Mouse (Mus musculus): ENCODE measurements around the gene March4. TPM values are rescaled to one million over a fixed set of nuclear protein-coding genes. Genes with fewer than 3 reads are reported as not detected.

The March4 gene
- 2.8 and 3.6 TPM in 2 replicates for polyA plus RNA-seq (2014; fragmentation: Nextera tagmentation; extraction: Ambion mirVana)

- H3K36me3 ChIP-seq (ENCODE audit: control insufficient read depth, insufficient read depth, low read length): no peaks in the 10 kb centered on the region
- peak within 1 kb of the TSS; percentile 70 for H3K9ac ChIP-seq (ENCODE audit: low read length)
These were observed at the start of gene March4 for GRCm38 (mm10) chr1:72536611-72537351. TSS of gene March4 (minus strand) at chr1:72536930.

GRCm38 (mm10) chr1:72585971-72586875 lies 49.5 kb upstream of the March4 start:
- H3K9me3 ChIP-seq (replicated peaks; ENCODE audit: control insufficient read depth, low read length): no peaks in the 10 kb centered on the region
- no peak for DNase-seq (ENCODE audit: low spot score)
- no peak for ATAC-seq
- WGBS: 87% methylated on average over 17 of the region's 17 CpGs
- no peak overlapping the region for H3K4me3 ChIP-seq (ENCODE audit: low read depth, low read length)
- no peak overlapping the region for H3K27ac ChIP-seq (ENCODE audit: low read depth, low read length)
- no peaks in the 10 kb centered on the region for H3K27me3 ChIP-seq (replicated peaks; ENCODE audit: control insufficient read depth, insufficient read depth, low read length)
- no peak overlapping the region for H3K9ac ChIP-seq (ENCODE audit: low read length)
- H3K4me2 ChIP-seq (ENCODE audit: low read length): no peak overlapping the region
- peaks cover 44% of the 10 kb centered on the region for H3K36me3 ChIP-seq (ENCODE audit: control insufficient read depth, insufficient read depth, low read length)
- H3K4me1 ChIP-seq (ENCODE audit: control insufficient read depth, insufficient read depth, low read length): peaks cover 10% of the 10 kb centered on the region

More at GRCm38 (mm10) chr1:72536611-72537351, at the start of gene March4:
- Histone ChIP-seq H3K27ac (ENCODE audit: low read depth, low read length) (peak within 1 kb of the TSS; percentile 45), H3K4me1 (ENCODE audit: control insufficient read depth, insufficient read depth, low read length) (peaks cover 2% of the 10 kb centered on the region; the same call in 1 of the 2 replicates), H3K4me2 (ENCODE audit: low read length) (peak within 1 kb of the TSS; percentile 96), H3K4me3 (ENCODE audit: low read depth, low read length) (peak within 1 kb of the TSS; percentile 51), H3K27me3 (replicated peaks; ENCODE audit: control insufficient read depth, insufficient read depth, low read length) (peaks cover 8% of the 10 kb centered on the region; the same call in 1 of the 2 replicates), H3K9me3 (replicated peaks; ENCODE audit: control insufficient read depth, low read length) (no peaks in the 10 kb centered on the region)
- under 1% methylated on average over 41 of the region's 41 CpGs for WGBS
- ATAC-seq (peak; percentile 78), DNase-seq (ENCODE audit: low spot score) (peak; percentile 83)

- Histone ChIP-seq H3K9me3 (replicated peaks; ENCODE audit: control insufficient read depth, low read length) (no peaks in the 10 kb centered on the region), H3K36me3 (ENCODE audit: control insufficient read depth, insufficient read depth, low read length) (peaks cover 30% of the 10 kb centered on the region), H3K9ac (ENCODE audit: low read length) (peak overlapping the region; percentile 81), H3K27ac (ENCODE audit: low read depth, low read length) (peak overlapping the region; percentile 88; the same call in 1 of the 2 replicates), H3K4me2 (ENCODE audit: low read length) (peak overlapping the region; percentile 71), H3K27me3 (replicated peaks; ENCODE audit: control insufficient read depth, insufficient read depth, low read length) (no peaks in the 10 kb centered on the region), H3K4me1 (ENCODE audit: control insufficient read depth, insufficient read depth, low read length) (peaks cover 10% of the 10 kb centered on the region), H3K4me3 (ENCODE audit: low read depth, low read length) (peak overlapping the region; percentile 62)
- ATAC-seq (no peak), DNase-seq (ENCODE audit: low spot score) (no peak)
- 66% methylated on average over 4 of the region's 4 CpGs for WGBS
These were observed 47.2 kb upstream of the March4 start for GRCm38 (mm10) chr1:72583906-72584305.

- Histone ChIP-seq H3K4me3 (ENCODE audit: low read depth, low read length) (peak within 1 kb of the TSS; percentile 62), H3K9me3 (replicated peaks; ENCODE audit: control insufficient read depth, low read length) (no peaks in the 10 kb centered on the region), H3K27ac (ENCODE audit: low read depth, low read length) (peak within 1 kb of the TSS; percentile 88), H3K4me1 (ENCODE audit: control insufficient read depth, insufficient read depth, low read length) (peaks cover 16% of the 10 kb centered on the region), H3K4me2 (ENCODE audit: low read length) (peak within 1 kb of the TSS; percentile 71), H3K27me3 (replicated peaks; ENCODE audit: control insufficient read depth, insufficient read depth, low read length) (no peaks in the 10 kb centered on the region), H3K9ac (ENCODE audit: low read length) (peak within 1 kb of the TSS; percentile 81), H3K36me3 (ENCODE audit: control insufficient read depth, insufficient read depth, low read length) (peaks cover 24% of the 10 kb centered on the region)
- DNase-seq (ENCODE audit: low spot score) (peak; percentile 99), ATAC-seq (peak; percentile 99)
- under 1% methylated on average over 25 of the region's 25 CpGs for WGBS
These were observed 46.4 kb upstream of the March4 start, which contains the start of gene Smarcal1 for GRCm38 (mm10) chr1:72582947-72583731. TSS of gene Smarcal1 (plus strand) at chr1:72583251.

- no peaks in the 10 kb centered on the region for H3K36me3 ChIP-seq (ENCODE audit: control insufficient read depth, insufficient read depth, low read length)
- no peak for ATAC-seq
- H3K27ac ChIP-seq (ENCODE audit: low read depth, low read length): peak overlapping the region; percentile 58; the same call in 1 of the 2 replicates
- peaks cover 17% of the 10 kb centered on the region for H3K4me1 ChIP-seq (ENCODE audit: control insufficient read depth, insufficient read depth, low read length)
- H3K4me3 ChIP-seq (ENCODE audit: low read depth, low read length): no peak overlapping the region
- no peaks in the 10 kb centered on the region for H3K27me3 ChIP-seq (replicated peaks; ENCODE audit: control insufficient read depth, insufficient read depth, low read length)
- H3K4me2 ChIP-seq (ENCODE audit: low read length): peak overlapping the region; percentile 37
- DNase-seq (ENCODE audit: low spot score): peak; percentile 82
- H3K9ac ChIP-seq (ENCODE audit: low read length): no peak overlapping the region
- no peaks in the 10 kb centered on the region for H3K9me3 ChIP-seq (replicated peaks; ENCODE audit: control insufficient read depth, low read length)
- WGBS: 11% methylated on average over 4 of the region's 4 CpGs
These were observed 42.1 kb upstream of the March4 start for GRCm38 (mm10) chr1:72578806-72579205.

GRCm38 (mm10) chr1:72578351-72578750 lies 41.6 kb upstream of the March4 start:
- peak overlapping the region; percentile 58; the same call in 1 of the 2 replicates for H3K27ac ChIP-seq (ENCODE audit: low read depth, low read length)
- no peak for ATAC-seq
- H3K4me2 ChIP-seq (ENCODE audit: low read length): peak overlapping the region; percentile 37
- H3K36me3 ChIP-seq (ENCODE audit: control insufficient read depth, insufficient read depth, low read length): no peaks in the 10 kb centered on the region
- no peak overlapping the region for H3K9ac ChIP-seq (ENCODE audit: low read length)
- H3K4me3 ChIP-seq (ENCODE audit: low read depth, low read length): no peak overlapping the region
- peaks cover 15% of the 10 kb centered on the region for H3K4me1 ChIP-seq (ENCODE audit: control insufficient read depth, insufficient read depth, low read length)
- no peaks in the 10 kb centered on the region for H3K27me3 ChIP-seq (replicated peaks; ENCODE audit: control insufficient read depth, insufficient read depth, low read length)
- WGBS: 29% methylated on average over 15 of the region's 15 CpGs
- no peaks in the 10 kb centered on the region for H3K9me3 ChIP-seq (replicated peaks; ENCODE audit: control insufficient read depth, low read length)
- DNase-seq (ENCODE audit: low spot score): peak; percentile 44

- no peak overlapping the region; the same call in 1 of the 2 replicates for H3K4me3 ChIP-seq (ENCODE audit: low read depth, low read length)
- no peaks in the 10 kb centered on the region for H3K36me3 ChIP-seq (ENCODE audit: control insufficient read depth, insufficient read depth, low read length)
- DNase-seq (ENCODE audit: low spot score): peak; percentile 39
- H3K4me1 ChIP-seq (ENCODE audit: control insufficient read depth, insufficient read depth, low read length): peaks cover 15% of the 10 kb centered on the region
- no peaks in the 10 kb centered on the region for H3K27me3 ChIP-seq (replicated peaks; ENCODE audit: control insufficient read depth, insufficient read depth, low read length)
- 2% methylated on average over 12 of the region's 12 CpGs for WGBS
- H3K9me3 ChIP-seq (replicated peaks; ENCODE audit: control insufficient read depth, low read length): no peaks in the 10 kb centered on the region
- no peak overlapping the region for H3K27ac ChIP-seq (ENCODE audit: low read depth, low read length)
- H3K9ac ChIP-seq (ENCODE audit: low read length): peak overlapping the region; percentile 33; the same call in 1 of the 2 replicates
- peak overlapping the region; percentile 27 for H3K4me2 ChIP-seq (ENCODE audit: low read length)
- ATAC-seq: peak; percentile 31; the same call in 1 of the 2 replicates
These were observed 40.8 kb upstream of the March4 start for GRCm38 (mm10) chr1:72577481-72577922.

GRCm38 (mm10) chr1:72575121-72575520 lies 38.4 kb upstream of the March4 start:
- Histone ChIP-seq H3K4me1 (ENCODE audit: control insufficient read depth, insufficient read depth, low read length) (peaks cover 15% of the 10 kb centered on the region), H3K9me3 (replicated peaks; ENCODE audit: control insufficient read depth, low read length) (no peaks in the 10 kb centered on the region), H3K27me3 (replicated peaks; ENCODE audit: control insufficient read depth, insufficient read depth, low read length) (no peaks in the 10 kb centered on the region), H3K9ac (ENCODE audit: low read length) (no peak overlapping the region), H3K36me3 (ENCODE audit: control insufficient read depth, insufficient read depth, low read length) (no peaks in the 10 kb centered on the region), H3K4me3 (ENCODE audit: low read depth, low read length) (no peak overlapping the region), H3K4me2 (ENCODE audit: low read length) (no peak overlapping the region), H3K27ac (ENCODE audit: low read depth, low read length) (no peak overlapping the region)
- DNase-seq (ENCODE audit: low spot score) (peak; percentile 25), ATAC-seq (no peak)
- 66% methylated on average over 4 of the region's 4 CpGs for WGBS

All from forebrain, embryonic 14.5 days (tissue).